Mouse (Mus musculus): ENCODE measurements at regions not wholly inside any gene's neighbourhood (a gene's known extent, or its start where the extent isn't known, plus 50 kb on each side); places are given as distances from the start of the nearest gene placed in this dataset.

GRCm38 (mm10) chr3:50737173-50737572, 293.8 kb upstream of the Slc7a11 start:
- no peak for TF ChIP-seq HCFC1 (IDR thresholded peaks at IDR 0.05; ENCODE audit: borderline replicate concordance, insufficient read depth, low read length)
- TF ChIP-seq ZC3H11A (IDR thresholded peaks at IDR 0.05; ENCODE audit: borderline replicate concordance, low read depth, low read length), result no peak
- no peak for TF ChIP-seq CHD2 (IDR thresholded peaks at IDR 0.05; ENCODE audit: low read depth, low read length)
- no peak for TF ChIP-seq ZNF384 (IDR thresholded peaks at IDR 0.05; ENCODE audit: low read depth, low read length)

Measured in ES-E14 (cell line).